Mouse (Mus musculus): ENCODE results near the gene Cfap43.

DNA sequence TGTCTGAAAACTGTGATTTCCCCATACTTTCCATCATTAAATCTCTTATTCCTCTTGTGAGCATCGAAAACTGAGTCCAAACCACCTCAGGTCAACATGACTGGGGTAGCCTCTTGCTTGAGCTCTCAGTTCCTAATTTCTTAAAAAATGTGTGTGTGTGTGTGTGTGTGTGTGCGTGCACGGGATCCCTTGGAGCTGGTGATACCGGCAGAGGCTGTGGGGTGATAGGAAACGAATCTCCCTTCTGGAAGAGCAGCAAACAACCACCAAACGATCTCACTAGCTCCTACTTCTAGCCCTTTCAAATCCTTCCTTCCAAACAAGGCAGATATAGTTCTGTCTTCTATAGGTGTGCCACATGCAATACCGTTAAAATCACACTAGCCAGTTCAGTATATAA is 54.4 kb downstream of the Cfap43 start:
- TF ChIP-seq POLR2A (IDR thresholded peaks at IDR 0.05; ENCODE audit: control insufficient read depth, extremely low read depth, insufficient read depth, low read length, poor library complexity) (no peak), CTCF (IDR thresholded peaks at IDR 0.05; ENCODE audit: borderline replicate concordance, control insufficient read depth, extremely low read depth, insufficient read depth, low read length, poor library complexity) (no peak)

Measured in thymus, adult 2 months (tissue).